Mouse (Mus musculus) megakaryocyte, adult 5-6 weeks (primary cell): ENCODE results near the gene Ccdc138. TPM values are rescaled to one million over a fixed set of nuclear protein-coding genes. Genes with fewer than 3 reads are reported as not detected.
"Not testable (repeated sequence)": the region's sequence is repeated elsewhere in the genome, so short reads cannot be mapped to it uniquely, and the experiment has no call there.

Experiments used
- ATAC-seq: 2 replicates; pipeline ENCODE4 v1.8.0; 2016; ENCODE audit warnings: mild to moderate bottlenecking, inconsistent platforms; ENCODE audit not compliant: poor library complexity, severe bottlenecking
- total RNA-seq, 2 experiments: library from RNA; stranded (forward) in 1 of 2; stranded (reverse) in 1 of 2; fragments of 153-499, 151-499 nt in 1 of 2; fragments of 221-1000, 200-1000 nt in 1 of 2; gene quantifications; 2 replicates each; pipeline versions ENCODE4 v1.2.3 to v1.2.4; 2015 to 2017

The Ccdc138 gene
- total RNA-seq (2015) (3.5 and 7.1 TPM in 2 replicates), total RNA-seq (2017) (3.5 and 5.3 TPM in 2 replicates)

DNA sequence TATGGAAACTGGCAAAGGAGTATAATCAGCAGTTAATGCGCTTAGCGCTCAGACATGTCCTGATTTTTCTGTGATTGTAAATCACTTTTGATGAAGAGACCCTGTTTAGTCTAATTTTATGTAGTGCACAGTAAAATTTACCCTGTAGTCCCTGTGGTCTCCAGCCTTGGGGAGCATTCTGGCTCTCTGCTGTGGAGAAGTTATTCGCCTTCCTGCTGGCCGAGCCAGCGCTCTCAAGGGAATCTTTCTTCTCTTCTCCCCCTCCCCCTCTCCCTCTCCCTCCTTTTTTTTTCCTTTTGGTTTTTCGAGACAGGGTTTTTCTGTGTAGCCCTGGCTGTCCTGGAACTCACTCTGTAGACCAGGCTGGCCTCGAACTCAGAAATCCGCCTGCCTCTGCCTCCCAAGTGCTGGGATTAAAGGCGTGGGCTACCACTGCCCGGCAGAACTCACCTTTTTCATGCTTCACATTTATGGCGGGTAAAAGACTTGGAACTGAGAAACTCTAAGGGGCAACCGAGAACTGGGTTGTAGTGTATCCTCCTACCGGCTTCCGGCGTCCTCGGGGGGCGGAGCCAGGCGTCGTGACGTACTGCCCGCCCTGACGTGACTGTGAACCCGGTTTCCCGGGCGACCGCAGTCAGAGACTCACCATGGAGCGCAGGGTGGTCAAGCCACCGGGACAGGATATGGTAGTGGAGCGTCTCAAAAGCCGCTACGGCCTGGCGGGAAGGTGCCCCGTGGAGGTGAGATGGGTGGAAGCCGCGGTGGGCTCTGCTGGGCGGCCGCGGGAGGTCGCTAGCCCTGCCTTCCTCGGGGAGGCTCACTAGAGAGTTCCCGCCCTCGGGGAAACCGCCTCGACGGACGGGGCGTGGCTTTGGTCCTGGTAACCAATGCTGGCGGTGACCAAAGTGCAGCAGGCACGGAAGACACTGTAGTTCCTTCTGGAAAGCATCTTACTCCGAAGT is at the start of gene Ccdc138:
Ccdc138 (plus strand) TSS at position 629 of the 965 bp plus-strand sequence.
- ATAC-seq = peak; percentile 97

DNA sequence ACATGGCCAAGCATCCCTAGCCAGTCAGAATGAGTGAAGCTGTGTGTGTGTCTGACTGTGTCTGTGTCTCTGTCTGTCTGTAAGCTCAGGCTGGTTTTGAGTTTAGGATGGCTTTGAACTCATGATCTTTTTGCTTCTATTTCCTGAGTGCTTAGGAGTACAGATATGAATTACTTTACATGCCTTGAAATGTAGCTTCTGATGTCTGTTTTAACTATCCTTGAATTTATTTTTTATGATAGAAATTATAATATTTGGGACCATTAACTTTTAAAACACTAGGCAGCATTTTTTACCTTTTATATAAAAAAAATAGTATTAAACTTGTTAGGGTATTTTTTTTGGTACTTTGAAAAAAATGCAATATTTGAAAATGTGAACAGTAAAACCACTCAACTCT is 46.2 kb upstream of the Ccdc138 start:
- ATAC-seq = no peak

DNA sequence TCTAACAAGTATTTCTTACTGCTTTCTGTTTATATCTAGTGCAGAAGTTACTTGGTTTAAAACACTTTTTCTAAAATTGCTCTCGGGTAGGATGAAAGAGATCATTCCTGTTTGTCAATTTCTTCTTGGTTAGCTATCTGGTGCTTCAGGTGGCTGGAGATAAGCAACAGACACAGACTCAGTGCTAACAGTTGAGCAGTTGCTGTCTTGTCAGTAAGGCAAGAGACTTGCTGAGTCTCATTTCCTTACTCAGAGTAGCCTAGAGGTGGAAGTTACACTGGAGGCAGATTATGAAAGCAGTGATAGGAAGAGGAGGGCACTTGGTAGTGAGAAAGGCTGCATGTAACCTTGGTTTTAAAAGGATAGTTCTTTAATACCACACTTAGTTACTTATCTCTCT is 45.6 kb upstream of the Ccdc138 start:
- peak; percentile 64 for ATAC-seq

DNA sequence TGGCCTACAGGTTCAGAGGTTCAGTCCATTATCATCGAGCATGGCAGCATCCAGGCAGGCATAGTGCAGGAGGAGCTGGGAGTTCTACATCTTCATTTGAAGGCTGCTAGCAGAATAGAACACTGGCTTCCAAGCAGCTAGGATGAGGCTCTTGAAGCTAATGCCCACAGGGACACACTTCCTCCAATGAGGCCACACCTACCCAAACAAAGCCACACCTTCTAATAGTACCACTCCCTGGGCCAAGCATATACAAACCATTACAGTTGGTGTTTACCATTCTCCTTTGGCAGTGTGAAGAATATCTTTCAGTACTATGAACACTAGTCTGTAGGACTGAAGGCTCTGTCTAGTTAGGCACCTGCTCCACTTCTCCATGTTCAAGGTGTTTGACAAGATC is 37.9 kb upstream of the Ccdc138 start:
- ATAC-seq = no peak

DNA sequence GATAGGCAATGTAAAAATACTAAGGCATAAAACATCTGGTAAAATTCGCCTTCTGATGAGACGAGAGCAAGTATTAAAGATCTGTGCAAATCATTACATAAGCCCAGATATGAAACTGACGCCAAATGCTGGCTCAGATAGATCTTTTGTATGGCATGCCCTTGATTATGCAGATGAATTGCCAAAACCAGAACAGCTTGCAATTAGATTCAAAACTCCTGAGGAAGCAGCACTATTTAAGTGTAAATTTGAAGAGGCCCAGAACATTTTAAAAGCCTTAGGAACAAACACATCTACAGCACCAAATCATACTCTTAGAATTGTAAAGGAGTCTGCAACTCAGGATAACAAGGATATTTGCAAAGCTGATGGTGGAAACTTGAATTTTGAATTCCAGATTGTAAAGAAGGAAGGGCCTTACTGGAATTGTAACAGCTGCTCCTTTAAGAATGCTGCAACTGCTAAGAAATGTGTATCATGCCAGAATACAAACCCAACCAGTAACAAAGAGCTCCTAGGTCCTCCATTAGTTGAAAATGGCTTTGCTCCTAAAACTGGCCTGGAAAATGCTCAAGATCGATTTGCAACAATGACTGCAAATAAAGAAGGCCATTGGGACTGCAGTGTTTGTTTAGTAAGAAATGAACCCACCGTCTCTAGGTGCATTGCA is 20.5 kb upstream of the Ccdc138 start:
- ATAC-seq = no peak

DNA sequence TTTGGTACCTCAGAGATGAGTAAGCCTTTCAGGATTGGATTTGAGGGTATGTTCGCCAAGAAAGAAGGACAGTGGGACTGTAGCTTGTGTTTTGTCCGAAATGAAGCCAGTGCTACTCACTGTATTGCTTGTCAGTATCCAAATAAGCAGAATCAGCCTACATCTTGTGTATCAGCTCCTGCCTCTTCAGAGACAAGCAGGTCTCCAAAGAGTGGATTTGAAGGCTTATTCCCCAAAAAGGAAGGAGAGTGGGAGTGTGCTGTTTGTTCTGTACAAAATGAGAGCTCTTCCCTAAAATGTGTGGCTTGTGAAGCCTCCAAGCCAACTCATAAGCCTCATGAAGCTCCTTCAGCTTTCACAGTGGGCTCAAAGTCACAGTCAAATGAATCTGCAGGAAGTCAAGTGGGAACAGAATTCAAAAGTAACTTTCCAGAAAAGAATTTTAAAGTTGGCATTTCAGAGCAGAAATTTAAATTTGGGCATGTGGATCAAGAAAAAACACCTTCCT is 19.6 kb upstream of the Ccdc138 start:
- ATAC-seq = no peak

DNA sequence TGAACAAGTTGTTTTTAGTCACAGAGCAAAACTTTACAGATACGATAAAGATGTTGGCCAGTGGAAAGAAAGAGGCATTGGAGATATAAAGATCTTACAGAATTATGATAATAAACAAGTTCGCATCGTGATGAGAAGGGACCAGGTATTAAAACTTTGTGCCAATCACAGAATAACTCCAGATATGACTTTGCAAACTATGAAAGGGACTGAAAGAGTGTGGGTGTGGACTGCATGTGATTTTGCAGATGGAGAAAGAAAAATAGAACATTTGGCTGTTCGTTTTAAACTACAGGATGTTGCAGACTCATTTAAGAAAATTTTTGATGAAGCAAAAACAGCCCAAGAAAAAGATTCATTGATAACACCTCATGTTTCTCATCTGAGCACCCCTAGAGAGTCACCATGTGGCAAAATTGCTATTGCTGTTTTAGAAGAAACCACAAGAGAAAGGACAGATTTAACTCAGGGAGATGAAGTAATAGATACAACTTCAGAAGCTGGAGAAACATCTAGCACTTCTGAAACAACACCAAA is 17.7 kb upstream of the Ccdc138 start:
- no peak for ATAC-seq

DNA sequence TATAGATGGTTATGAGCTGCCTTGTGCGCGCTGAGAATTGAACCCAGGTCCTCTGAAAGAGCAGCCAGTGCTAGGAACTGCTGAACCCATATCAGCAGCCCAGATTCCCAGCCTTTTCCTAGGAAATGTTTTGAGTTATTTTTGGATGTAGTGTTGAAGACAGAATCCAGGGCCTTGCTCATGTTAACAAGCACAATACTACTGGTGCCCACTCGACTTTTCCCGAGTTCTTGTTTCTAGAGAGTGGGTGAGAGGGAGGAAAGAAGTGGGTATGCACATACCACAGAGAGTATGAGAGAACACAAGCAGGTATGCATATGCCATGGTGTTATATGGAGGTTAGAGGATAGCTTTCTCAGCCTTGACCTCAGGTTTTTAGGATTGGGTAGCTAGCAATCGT is 6.7 kb upstream of the Ccdc138 start:
- ATAC-seq = no peak

DNA sequence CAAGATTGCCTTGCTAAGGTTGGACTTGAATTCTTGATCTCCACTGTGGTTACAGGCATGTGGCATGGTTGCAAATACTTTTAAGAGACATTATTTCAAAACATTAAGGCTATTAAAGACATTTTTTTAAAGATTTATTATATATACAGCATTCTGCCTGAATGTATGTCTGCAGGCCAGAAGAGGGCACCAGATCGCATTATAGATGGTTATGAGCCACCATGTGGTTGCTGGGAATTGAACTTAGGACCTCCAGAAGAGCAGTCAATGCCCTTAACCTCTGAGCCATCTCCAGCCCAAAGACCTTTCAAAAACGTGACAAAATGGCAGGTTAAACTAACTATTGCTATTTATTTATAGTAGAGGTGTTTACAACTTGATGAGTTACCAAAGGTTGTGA is 2.1 kb upstream of the Ccdc138 start:
- ATAC-seq = no peak

DNA sequence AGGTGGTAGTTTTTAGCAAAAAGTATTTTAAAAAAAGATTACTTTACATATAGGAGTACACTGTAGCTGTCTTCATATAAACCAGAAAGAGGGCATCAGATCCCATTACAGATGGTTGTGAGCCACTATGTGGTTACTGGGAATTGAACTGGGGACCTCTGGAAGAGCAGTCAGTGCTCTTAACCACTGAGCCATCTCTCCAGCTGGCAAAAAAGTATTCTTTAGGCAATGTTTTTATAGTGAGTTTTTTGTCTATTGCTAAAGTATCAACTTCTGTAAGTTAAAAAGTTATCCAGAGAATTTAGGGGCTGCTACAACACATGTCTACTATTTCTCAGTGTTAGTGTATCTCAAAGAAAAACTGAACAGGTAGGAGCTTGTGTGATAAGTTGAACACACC is 1.0 kb upstream of the Ccdc138 start:
- ATAC-seq = no peak

DNA sequence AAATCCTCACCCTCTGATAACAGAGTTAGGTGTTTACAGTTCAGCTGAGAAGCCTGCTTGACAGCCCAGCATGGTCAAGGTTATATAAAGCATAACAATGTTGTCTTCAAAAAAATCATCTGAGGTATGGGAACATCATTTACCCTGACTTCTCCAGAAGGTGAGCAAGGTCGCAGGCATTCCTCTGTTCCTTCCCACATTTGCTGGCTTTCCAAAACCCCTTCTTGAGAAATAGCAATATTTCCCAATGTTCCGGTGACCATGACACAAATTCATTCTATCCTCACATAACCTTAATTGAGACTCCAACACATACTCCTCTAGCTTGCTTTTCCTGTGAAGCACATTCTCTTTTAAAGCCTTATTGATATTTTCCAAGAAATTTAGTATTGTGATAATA is 768 bp downstream of the Ccdc138 start:
- ATAC-seq = no peak

DNA sequence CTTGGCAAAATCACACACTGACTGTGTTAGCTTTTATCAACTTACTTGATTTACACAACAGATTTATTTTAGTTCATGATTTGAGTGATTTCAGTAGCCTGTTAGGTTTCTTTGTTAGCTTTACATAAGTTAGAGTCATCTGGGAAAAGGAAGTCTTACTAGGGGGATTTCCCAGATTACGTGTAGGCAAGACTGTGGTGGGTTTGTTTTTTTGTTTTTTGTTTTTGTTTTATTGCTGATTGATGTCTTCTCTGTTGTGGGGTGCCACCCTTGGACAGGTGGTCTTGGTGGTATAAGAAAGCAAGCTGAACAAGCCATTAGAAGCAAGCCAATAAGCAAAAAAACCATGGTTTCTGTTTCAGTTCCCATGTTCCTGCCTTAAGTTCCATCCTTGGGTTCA is 31.6 kb downstream of the Ccdc138 start:
- ATAC-seq = no peak

DNA sequence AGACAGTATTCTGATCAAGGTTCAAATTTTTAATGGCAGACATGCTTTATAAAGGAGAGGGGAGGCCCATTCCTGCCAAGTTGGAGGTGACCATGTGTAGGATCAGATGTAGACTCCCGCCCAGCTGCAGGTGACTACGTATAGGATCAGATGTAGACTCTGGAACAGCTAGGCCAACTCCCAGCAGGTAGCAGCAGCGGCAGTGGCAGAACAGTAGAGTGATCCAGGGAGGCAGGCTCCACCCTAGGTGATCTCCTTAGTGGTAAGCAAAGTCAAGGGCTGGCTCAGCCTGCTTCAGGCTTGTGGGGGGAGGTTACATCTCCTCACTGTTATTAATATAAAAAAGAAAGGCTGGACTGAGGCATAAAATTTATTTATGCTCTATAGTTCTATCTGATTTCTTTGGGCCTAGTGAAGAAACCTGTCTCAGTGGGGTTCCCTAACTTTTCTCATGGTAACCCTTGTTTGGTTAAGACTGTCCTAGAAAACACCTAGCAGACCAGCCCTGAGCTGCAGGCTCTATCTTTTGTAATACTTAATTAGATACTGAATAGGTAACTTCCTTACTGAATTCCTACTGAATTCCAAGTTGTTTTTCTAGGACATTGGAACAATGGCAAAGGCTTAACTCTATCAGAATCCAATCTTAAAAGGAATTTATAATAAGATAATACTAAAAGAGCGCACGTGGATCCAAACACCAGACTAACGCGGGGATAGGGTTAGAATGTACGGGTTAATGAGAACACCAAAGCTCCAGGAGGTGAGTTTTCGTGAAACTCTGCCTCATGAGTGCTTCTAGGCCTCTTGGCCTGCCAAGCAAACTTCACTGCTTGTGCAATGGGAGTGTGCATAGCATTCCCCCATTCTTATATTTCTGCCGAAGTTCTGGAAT is 33.4 kb downstream of the Ccdc138 start:
- no peak for ATAC-seq

DNA sequence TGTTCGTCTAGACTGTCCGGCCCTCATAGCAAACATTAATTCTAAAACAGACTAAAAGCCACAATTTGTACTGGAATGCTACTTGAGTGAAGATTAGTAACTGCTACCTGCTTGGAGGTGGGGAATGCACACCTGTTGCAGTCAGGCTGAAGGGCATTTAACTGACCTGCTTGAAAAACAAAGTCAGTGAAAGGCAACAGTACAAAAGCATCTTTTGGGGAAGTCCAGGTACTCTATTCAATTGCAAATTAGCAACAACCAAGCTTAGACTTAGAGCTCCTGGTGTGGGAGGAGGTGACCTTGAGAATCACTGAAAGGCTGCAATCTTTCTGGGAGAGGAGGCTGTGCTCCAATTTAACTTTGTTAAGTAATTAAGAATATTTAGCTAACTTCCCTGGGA is 34.4 kb downstream of the Ccdc138 start:
- ATAC-seq = no peak

DNA sequence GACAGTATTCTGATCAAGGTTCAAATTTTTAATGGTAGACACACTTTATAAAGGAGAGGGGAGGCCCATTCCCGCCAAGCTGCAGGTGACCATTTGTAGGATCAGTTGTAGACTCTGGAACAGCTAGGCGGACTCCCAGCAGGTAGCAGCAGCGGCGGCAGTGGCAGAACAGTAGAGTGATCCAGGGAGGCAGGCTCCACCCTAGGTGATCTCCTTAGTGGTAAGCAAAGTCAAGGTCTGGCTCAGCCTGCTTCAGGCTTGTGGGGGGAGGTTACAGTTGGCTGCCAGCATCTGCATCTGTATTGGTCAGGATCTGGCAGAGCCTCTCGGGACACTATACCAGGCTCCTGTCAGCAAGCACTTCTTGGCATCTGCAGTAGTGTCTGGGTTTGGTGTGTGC is 38.5 kb downstream of the Ccdc138 start:
- not testable (repeated sequence) for ATAC-seq

DNA sequence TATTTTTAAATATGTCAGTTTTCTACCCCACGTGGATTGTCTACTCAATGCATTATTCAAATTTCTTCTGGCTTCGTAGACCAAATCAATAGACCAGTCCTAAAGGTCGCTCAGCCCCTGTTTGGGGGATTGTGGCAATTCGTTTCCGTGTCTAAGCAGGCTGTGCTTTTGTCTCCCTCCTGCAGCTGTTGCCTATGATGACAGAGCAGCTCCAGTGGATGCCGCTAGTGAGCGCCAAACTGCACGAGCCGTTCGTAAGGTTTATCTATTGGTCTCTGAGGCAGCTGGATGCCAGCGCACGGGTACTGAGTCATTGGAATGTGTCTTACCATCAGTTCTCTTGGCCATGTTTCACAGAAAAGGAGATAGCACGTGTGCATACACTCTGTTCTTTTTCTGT is 42.9 kb downstream of the Ccdc138 start:
- ATAC-seq = no peak

DNA sequence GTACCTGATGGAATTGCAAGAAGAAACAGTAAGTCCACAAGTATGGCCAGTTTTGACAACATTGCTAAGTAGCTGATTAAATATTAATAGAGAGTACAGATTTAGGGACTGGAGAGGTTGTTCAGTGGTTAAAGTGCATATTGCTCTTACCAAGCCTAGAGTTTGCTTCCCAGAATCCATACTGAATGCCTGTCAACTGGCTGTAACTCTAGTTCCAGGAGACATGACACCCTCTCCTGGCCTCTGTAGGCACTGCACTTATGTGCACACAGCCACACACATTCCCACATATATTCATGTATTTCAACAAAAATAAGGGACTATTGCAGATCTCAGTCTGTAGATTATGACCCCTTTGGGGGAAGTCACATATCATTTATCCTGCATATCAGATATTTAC is 51.0 kb downstream of the Ccdc138 start:
- ATAC-seq = no peak

DNA sequence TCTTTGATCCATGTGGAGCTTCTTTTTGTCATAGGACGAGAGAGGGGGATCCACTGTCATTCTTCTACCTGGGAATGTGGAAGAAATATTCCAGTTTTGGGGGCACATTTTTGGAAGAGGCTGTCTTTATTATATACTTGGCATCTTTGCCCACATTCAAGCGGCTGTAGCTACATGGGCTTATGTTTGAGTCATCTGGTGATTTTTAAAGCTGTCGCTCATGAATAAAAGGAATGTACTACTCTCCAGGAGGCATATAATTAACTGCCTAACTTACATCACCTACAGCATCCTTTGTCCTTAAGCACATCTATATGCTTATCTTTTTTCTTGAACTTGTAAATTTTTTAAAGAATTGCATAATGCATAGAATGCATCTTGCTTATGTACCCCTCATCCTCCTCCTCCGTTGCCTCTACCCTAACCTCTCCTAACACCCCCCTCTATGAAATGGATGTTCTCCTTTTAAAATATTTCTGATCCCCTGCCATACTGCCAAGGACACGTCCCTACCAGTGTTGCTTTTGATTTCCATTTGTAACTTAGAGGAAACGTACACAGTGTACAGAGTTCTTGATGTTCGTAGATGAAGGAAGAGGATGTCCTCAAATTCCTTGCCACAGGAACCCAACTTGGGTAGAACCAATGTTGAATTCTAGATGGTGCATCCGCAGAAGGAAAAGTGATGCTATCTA is 57.1 kb downstream of the Ccdc138 start:
- ATAC-seq = no peak

DNA sequence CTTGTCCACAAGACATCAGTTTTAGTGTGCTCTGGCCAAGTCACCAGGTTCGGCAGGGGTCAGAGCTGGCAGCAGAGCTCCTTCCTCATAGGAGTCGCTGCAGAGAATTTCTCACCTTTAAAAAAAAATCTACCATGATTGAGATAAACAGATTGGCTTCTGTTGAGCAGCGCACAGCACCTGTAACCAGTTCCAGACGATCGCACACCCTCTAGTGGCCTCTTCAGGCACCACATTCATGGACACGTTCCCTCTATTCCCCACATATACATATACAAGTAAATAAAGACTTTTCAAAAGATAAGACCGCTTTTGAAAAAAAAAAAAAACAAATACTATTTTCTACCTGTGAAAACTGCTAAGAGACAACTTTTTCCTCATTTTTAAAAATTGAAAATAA is 61.4 kb downstream of the Ccdc138 start:
- ATAC-seq = peak; percentile 54; the same call in 1 of the 2 replicates

DNA sequence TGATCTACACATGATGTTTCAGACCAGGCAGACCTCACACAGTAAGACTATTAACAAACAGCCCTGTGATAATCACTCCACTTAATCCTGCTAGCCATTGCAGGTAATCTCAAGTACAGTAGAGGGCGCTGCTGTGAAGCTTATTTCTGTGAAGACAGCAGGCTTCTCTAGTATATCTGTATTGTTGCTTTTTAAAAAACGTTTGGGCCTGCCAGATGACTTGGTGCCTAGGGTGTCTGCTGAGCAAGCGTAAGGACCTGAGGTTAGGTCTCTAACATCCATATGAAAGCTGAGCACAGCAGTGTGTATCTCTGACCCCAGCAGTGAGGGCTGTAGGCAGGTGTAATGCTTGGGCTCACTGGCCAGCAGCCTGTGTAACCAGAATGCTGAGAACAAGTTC is 62.2 kb downstream of the Ccdc138 start:
- ATAC-seq = 0 out of 2 replicates have a peak, but pooled peaks have one; percentile 47
